Mouse (Mus musculus) heart, adult 9 months (tissue): ENCODE measurements around the gene Myh1.

Experiments used
- DNase-seq, 2 experiments: peaks; one replicate each; pipeline ENCODE4 v3.0.0; 2022; ENCODE audit warnings: low spot score in 2 of 2

Gene Myh1

DNA sequence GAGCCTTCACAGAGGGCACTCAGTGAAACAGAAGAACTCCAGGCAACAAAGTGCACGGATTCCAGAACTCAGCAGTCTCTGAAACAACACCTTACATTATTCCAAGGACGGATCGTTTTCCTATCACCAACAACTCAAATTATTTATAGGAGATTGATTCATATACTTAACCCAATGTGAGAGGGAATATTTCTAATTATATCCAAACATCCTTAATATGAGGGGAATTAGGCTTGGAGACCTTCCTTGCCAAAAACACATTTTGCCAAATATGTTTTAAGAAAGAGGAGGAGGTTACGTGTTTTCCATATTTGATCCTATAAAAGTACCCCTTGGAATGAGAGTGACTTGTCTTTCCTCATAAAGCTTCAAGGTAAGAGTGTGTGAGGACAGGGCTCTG lies at the start of gene Myh1:
TSS of gene Myh1 (plus strand) at position 301 of the 400 bp plus-strand sequence.
- DNase-seq, result no peak

DNA sequence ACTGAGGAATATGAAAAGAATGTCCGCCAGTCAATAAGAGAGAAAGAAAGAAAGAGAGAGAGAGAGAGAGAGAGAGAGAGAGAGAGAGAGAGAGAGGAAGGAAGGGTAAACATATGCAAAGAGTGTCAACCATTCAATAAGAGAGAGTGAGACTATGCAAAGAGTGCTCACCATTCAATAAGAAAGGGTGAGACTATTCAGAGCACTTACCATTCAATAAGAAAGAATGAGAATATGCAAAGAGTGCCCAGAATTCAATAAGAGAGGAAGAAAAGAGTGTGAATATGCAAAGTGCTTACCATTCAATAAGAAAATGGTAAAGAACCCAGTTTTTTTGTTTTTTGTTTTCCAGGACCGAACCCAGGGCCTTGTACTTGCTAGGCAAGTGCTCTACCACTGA lies 49.6 kb upstream of the Myh1 start:
- DNase-seq, result no peak

DNA sequence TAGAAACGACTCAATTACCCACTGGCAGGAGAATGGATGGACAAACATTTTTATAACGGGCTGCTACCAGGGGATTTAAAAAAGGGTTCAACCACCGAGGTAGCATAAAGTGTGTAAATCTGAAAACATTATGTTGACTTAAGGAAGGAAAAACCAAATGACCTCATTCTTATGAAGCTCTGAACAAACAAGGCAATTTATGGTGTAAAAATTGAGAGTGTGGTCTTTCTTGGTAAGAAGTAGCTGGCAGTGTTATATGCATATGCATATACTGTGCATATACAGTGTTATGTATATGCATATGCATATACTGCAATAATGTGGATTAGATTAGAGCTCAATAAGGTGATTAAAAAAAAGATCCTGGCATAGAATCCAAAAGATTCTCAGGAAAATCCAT lies 48.7 kb upstream of the Myh1 start:
- no peak for DNase-seq

DNA sequence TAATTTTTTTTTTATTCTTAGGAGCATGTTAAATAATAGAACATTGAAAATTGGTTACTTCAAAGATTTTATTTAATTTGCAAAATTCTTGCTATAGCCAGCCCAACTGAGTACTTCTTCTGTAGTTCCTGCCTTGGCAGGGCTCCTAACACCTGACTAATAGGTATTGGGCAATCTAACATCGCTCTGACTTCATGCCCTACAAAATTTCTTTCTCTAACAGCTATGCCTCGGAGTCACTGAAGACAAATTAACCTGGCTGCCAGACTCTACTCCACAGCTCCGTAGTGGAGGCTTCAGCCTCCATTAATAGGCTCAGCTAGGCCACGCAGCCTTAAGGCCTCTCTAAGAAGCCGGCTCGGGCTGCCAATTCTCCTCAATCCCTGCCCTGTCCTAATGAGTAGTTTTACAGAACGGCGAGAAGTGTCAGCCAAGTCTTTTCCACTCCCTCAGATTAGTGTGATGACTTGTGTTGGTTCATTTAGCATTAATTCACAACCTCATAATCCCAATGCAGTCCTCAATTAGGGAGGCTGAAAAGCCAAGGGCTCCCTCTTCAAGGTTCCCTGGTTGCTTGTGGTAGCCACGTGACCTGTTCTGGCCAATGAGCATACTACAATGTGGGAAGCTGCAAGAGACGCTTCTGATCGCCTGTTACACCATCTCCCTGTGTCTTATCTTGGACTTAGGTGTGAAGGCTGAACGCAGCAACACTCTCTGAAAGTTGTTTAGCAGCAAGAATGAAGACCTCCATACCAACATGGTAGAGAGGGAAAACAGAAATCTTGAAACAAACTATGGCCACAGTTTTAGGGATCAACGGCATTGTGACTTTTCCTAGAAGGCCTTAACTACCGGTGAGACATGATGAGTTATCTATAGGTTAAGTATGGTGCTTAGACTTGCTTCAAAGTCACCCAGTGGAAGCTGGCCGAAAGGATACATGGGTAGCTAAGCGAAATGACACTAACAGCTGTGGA lies 47.9 kb upstream of the Myh1 start:
- no peak for DNase-seq

DNA sequence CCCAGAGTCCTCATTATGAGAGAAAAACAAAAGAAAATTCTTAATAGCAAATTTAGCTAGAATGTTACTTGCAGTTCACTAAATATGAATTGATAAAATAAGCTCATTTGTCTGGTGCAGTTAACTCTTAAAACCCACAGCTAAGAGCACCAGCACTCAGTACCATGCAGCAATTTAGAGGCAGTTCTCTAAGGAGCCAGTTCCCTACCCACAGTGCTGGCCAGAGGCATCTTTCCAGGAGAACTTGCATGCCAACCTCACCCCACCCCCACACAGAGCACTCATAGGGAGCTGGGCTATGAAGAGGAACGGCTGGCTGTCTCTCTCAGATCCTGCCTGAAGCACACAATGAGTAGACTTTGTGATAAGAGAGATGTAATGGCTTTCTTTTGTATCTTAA lies 46.7 kb upstream of the Myh1 start:
- DNase-seq, result no peak

DNA sequence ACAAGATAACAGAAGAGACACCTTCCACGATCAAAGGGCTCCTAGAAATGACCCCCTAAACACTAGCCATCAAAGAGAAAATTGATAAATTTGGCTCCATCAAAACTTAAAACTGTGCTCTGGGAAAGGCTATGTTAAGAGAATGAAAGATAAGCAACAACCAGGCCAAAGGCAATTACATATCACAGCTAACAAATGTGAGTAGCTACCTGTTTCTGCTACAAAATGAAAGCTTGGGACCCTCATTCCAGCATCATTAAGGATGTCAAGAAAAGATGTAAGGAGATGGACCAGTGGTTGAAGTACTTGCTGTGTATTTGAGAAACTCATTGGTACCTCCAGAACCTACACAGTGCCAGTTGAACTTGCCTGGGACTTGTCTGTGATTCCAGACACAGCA lies 46.0 kb upstream of the Myh1 start:
- no peak for DNase-seq

DNA sequence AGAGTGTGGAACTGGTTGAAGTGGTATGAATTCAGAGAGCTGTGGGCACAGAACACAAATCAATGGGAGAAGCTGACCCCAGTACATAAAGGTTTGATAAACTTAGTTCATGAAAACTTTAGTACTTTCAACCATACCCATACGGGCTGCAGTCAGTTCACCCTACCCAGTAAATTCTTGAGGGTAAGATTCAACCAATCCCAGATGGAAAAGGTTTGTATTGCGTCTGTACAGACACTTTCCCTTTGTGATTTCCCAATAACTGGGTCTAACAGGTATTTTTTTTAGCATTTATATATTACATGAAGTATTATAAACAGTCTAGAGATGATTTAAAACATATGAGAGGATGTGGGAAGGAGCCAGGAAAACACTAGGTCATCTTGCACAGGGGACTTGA lies 44.2 kb upstream of the Myh1 start:
- DNase-seq, result no peak

DNA sequence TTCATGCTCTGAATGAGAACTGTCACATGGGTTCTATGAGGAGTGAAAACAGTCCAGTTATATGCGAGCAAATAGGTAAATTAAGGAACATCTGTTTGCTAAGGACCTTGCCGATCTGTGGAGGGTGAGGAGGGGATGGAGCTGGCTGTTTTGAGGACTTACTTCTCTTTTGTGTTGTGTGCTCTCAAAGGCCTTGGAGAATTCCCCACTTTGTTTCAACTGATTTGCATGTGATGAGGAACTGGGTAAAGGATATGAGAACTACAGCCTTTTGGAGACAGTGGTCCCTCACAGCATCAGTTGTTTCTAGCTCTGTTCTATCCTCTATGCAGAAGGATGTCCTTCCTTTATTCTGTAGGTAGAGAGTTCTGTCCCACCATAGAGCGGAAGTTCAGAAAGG lies 39.7 kb upstream of the Myh1 start:
- DNase-seq, result no peak

DNA sequence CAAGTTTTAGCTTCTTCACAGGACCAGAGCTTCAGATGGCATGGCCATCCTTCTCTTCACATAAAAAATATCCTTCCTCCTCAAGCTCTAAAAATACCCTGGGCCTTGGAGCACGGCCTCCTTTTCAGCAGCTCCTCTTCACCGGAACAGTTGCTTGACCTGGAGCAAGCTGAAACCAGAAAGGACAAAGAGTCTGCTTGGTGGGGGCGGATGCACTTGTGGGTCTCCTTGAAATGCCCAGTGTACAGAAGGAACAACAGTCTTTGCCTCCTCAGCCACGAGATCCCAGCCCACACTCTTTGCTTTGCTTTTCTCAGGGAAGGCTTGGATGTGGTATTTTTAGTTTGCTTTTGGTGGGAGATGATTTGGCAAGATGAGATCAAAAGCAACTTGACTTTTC lies 36.2 kb upstream of the Myh1 start:
- no peak for DNase-seq

DNA sequence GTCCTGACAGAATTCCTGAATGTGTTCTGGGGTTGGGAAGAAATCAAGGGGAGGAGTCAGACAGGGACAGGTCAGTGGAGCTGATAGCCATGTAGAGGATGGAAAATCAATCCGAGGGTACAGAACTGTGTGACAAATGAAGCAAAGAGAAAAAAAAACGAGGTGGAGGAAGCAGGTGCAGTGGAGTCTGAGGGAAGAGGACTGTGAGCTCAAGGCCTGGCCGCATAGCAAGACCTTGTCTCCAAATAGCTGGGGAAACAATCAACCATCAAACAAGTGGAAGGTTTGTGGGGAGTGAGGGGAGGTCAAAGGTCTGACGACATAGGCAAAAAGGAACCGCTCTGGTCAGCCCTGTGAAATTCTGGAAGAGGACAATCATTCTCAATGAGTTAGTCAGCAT lies 35.0 kb upstream of the Myh1 start:
- no peak for DNase-seq

DNA sequence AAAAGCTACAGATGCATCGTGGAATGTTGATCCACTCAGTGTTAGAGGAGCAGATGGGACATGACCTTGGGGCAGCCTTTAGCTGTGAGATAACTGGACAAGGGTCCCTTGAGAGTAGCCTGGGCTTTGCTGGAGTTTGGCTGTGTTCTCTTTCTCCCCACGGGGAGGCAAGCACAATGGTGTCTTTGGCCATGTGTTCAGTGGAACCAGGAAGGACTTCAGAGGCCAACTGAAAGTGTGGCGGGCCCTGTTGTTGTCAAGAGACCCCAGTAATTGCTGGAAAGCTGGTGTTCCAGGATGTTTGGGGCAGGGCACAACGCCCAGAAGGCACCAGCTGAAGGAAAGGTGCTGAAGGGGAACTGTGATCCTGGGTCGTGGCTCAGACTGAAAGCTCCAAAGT lies 30.6 kb upstream of the Myh1 start:
- no peak for DNase-seq

DNA sequence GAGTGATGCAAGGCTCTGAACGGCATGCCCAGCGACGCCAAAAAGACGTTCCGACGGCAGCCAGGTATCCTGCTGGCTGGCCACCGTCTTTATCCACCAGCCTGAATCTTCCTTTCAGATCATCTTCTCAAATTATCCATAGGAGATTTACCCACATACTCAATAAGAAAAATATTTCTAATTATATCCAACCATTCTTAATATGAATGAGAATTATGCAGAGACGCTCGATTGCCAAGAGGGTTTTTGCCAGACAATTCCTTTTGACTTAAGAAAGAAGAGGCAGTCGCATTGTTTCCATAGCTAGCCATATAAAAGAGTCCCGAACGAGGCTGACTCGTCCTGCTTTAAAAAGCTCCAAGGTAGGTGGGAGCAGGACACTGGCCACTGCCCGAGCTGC lies 29.1 kb upstream of the Myh1 start, which contains the start of gene Myh2:
TSS of gene Myh2 (plus strand) at position 301 of the 400 bp plus-strand sequence.
- DNase-seq, result no peak

DNA sequence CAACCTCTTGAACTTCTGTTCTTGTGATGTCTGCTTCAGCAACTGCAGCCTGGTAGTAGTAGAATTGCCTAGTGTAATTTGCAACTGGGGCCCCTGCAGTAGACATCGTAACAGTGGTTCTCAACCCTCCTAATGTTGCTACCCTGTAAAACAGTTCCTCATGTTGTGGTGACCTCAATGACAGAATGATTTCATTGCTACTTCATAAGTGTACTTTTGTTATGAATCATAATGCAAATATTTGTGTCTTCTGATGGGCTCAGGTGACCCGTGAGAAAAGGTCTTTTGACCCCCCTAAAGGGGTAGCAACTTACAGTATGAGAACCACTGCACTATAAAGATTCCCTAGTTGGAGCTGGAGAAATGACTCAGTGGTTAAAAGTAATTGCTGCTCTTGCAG lies 27.4 kb upstream of the Myh1 start:
- DNase-seq, result no peak

DNA sequence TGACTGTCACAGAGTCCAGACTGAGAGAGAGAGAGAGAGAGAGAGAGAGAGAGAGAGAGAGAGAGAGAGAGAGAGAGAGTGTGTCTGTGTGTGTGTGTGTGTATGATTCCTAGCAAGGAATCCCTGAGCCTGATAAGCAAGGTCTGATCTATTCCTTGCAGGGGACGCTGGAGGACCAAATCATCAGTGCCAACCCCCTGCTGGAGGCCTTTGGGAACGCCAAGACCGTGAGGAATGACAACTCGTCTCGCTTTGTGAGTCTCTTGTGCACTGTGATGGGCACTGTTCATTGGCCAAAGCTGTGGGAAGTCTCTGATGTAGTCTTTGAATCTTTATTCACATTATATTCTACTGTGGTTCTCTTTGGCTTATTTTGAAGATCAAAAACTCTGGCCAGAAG lies 23.5 kb upstream of the Myh1 start:
- no peak for DNase-seq

DNA sequence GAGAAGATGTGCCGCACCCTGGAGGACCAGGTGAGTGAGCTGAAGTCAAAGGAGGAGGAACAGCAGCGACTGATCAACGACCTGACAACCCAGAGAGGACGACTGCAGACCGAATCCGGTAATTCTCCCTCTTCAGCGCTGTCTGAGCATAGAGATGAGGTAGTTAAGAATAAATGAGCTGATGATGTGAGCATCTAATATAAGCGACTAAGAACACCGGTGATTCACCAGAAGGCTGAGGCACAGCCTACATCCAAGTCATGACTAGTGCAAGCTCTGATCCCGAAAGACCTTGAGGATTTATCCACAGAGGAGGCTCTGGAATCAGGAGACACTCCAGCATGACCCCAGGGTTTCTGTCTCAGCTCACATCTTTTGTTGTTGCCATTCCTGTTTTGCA lies 9.5 kb upstream of the Myh1 start:
- no peak for DNase-seq

DNA sequence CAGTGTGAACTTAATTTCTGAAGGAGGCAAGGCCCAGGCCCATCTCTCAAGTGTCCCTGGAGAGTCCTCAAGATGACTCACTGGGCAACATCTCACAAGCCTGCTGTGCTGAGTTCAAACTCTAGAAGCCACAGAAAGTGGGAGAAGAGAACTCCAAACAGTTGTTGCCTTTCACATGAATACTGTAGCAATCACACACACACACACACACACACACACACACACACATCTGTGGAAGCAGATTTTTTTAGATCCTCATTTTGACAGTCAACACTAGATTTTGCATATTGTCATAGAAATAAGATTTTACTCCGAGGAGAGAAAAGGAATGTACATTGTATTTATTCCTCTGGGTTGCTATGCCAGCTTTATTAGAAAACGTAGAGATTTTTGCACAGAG lies 9.0 kb upstream of the Myh1 start:
- DNase-seq, result no peak

DNA sequence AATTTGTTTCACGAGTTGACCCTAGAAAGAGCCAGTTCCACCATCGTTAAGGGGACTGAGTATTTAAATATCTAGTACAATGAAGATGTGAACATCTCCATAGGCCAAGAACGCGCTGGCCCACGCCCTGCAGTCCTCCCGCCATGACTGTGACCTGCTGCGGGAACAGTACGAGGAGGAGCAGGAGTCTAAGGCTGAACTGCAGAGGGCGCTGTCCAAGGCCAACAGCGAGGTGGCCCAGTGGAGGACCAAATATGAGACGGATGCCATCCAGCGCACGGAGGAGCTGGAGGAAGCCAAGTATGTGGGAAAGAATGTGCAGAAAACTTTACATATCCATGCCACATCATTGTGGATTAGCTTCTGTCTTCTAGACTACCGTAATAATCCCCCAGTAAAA lies 8.4 kb upstream of the Myh1 start:
- no peak for DNase-seq

DNA sequence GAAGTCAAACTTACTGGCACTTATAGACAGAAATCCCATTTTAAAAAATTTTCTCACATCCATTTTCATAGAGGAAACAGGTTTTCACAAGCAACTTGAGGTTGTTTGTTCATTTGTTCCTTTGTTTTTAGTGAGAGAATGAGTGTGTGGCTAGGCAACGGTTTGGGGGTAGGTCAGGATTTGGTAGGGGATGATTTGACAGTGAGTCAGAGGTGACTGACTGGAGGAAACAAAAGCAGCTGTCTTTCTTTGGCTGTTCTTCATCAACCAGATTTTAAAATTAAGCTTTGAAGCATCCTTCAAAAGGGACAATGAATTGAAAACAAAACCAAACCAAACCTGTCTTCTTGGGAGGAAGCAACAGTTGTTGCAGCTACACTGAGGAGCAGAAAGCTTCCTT lies 531 bp upstream of the Myh1 start:
- DNase-seq, result no peak

DNA sequence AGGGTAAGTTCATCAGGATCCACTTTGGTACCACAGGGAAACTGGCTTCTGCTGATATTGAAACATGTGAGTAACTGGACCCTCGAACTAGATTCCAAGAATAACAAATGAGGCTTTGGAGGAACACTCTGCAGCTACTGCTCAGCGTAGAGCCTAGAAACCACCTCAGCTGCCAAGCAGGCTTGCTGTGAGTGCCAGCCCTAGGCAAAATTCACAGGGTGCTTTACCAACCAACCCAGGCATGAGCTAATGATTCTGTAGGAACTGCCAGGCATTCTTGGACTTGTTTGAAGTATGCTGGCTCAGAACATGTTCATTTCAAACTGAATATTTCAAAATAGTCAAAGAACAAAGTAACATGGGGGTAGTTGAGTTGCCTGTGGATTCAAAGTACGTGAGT lies 4.9 kb downstream of the Myh1 start:
- no peak for DNase-seq

DNA sequence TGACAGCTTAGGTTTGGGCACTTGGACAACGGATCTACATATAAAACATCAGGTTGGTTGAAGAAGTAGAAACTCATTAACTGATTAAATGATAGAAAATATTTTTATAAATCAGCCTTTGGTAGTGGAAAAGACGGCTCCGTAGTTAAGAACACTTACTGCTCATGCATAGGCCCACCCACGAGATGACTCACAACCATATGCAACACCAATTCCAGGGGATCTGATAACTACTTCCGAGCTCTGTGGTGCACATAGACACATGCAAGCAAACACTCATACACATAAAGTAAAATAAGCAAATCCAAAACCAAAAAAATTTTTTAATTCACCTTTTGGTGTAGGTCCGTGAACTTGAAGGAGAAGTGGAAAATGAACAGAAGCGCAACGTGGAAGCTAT lies 22.0 kb downstream of the Myh1 start:
- no peak for DNase-seq

DNA sequence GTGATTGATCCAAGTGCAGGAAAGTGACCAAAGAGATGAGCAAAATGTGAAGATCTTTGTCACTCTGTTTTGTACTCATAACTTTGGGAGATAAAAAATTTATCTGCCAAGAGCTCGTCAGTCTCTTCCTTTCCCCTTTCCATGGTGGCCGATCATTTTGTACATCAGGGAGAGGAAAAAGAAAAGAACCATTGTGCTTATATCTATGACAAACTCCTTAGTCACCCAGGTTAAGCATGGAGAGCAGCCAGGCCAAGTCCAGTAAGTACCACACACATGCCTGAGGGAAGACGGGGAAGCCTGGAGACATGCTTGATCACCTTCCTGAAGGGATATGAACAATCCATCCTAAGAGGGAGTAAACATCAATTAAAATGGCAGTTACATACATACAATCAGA lies 24.6 kb downstream of the Myh1 start:
- DNase-seq, result no peak

DNA sequence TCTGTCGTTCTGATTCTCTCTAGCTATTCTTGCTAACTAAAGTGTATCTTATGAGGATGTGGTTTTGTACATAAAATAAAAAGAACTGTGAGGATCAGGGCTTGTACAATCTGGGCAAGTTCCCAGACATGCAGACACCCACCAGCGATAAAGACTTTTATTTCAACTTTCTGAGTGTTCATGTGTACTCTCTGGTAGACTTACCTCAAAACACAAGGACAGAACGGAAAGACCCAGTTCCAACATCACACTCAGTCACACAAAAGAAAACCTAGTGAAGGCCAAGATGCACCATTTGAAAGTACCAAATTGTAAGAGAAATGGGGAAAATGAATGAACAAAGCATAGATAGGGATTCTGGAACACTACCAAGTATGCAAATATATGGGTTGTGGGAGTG lies 28.9 kb downstream of the Myh1 start:
- no peak for DNase-seq

DNA sequence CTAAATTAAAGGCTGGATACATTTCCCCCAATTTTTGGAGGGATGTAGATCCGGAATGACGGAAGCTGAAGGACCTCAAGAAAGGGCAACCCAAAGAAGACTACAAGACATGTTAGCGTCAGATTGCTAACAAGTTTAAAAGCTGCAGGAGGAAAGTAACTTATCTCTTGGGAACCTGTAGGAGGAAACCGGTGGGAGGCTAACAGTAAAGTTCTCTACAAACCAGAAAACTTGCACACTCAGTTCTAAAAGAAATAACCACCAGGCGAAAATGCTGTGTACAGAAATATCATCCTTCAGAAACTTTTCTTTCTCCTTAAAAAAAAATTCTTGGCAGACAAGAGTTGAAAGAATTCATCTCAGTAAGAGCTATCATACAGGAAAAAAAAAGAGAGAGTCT lies 29.3 kb downstream of the Myh1 start:
- no peak for DNase-seq

DNA sequence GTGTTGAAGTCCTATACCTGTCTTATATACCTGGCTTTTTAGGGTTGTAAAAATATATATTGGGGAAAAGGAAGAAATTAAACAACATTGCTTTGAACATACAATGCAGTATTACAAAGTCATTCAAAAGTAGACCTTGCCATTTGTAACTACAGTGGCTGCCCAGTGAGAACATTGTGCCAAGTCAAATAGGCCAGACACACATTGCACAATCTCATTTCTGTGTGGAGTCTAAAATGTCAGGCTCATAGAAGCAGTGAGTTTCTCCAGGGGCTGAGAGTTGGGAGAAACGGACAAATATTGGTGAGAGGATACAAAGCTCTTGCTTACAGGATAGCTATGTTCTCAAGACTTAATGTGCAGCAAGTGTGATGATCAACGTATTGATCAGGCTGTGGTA lies 30.1 kb downstream of the Myh1 start:
- peak; percentile 15 to 33 for DNase-seq
